Mouse (Mus musculus): Measurements from ENCODE around the gene Sqstm1. TPM values are rescaled to one million over a fixed set of nuclear protein-coding genes. Genes with fewer than 3 reads are reported as not detected.
A peak's percentile ranks its signal among the peaks of the same experiment; 100 is the strongest.

The Sqstm1 gene
- total and polyA plus RNA-seq, 3 experiments, result 202 to 579 (median 456) TPM

DNA sequence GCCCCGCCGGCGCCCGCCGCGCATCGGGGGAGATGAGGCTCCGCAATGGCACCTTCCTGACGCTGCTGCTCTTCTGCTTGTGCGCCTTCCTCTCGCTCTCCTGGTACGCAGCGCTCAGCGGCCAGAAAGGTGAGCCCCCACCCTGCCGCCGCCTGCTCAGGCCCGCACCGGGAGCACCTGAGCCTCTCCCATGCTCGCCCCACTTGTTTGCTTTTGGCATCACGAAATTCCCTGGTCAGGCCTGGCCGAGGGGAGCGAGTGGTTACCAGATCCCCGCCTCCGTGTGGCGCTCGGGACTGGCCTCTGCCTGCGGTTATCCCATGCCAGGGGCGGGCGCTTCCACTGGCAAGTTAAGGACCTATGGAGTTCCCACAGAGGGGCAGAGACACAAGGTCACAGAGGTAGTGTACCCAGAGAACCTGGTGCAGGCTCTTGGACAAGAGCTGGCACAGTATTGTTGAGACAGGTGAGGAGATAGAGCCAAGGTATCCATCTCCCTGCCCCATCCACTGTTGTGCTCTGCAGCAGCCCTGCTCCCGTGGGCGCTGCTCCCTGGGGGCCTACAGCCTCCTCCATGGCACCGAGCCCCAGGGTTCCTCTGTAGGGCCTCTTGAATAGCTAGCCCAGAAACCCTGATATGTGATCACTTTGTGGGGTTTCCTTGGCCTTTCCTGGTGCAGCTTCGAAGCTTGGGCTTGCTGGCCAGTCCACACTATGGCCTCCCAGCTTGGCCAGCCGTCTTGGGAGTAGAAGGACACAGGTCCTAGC lies 15.2 kb upstream of the Sqstm1 start:
- dilution Hi-C loops (cut with MboI; ENCODE audit: extremely low pct_ligation_motif_present, extremely low pct_unique_long_range_greater_than_20kb, low sequenced_read_pairs), result no loop called here

DNA sequence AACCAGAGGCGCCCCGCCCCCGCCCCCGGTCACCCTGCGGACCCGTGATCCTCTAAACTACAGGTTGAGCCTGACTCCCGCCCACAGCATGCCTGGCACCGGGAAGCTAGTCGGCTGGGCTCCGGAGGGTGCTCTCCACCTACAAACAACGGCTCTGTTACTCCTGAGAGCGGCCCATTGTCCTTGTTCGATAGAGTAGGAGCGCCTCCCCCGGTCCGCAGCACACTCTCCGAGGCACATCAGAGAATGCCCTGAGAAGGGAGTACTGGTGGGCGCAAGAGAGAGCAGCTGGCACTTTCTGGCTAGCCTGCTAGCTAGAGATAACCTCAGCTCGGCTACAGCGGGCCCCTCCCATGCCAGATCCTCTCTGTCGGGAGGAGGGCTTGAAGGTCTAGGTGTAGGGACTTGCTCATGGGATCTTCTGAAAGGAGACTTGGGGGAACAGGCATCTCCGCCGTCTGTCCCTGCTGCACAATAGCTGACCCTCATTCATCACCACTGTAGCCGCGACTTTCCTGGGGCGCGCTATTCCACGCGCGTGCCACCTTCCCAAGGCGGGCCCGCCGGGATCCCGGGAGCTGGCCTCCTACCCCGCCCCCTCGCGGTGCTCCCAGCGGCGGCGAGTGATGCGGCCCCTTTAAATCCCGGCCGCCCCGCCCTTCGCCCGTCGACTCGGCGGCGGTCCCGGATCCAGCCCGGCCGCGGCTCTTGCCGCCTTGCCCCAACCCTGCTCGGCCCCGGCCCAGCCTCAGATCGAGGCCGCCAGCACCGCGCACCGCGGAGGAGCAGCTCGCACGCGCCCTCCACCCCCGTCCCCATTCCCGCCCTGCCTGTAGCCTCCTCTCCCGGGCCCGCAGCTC lies 14.3 kb upstream of the Sqstm1 start:
- peak overlapping the region; percentile 67 to 88 (median 74) for H3K4me3 ChIP-seq (replicated peaks in 1 of 3; ENCODE audit: low read depth in 2 of 3, low read length in 2 of 3, poor library complexity in 1 of 3)
- H3K4me1 ChIP-seq (ENCODE audit: control insufficient read depth in 1 of 2, insufficient read depth in 2 of 2), result peaks cover 27 to 72% of the 10 kb centered on the region in 2 experiments
- peak overlapping the region; percentile 85 for H3K9ac ChIP-seq (ENCODE audit: insufficient read depth, low read depth)
- peak; percentile 61 for DNase-seq (ENCODE audit: extremely low read depth)
- H3K27ac ChIP-seq (ENCODE audit: insufficient read depth, low read depth), result peak overlapping the region; percentile 59
- no peaks in the 10 kb centered on the region for H3K9me3 ChIP-seq (replicated peaks; ENCODE audit: low read length)
- peaks cover 0 to 21% of the 10 kb centered on the region in 2 experiments for H3K36me3 ChIP-seq (replicated peaks in 1 of 2; ENCODE audit: control insufficient read depth in 1 of 2, insufficient read depth in 1 of 2, low read length in 1 of 2)
- no peaks in the 10 kb centered on the region for H3K27me3 ChIP-seq (replicated peaks)
- dilution Hi-C loops (cut with MboI; ENCODE audit: extremely low pct_ligation_motif_present, extremely low pct_unique_long_range_greater_than_20kb, low sequenced_read_pairs), result no loop called here
- no peaks in the 10 kb centered on the region; the same call in 1 of the 2 replicates for H3K79me2 ChIP-seq (replicated peaks; ENCODE audit: control insufficient read depth, extremely low read depth, insufficient read depth, poor library complexity, severe bottlenecking)
- in situ Hi-C loops (cut with MboI; ENCODE audit: low pct_ligation_motif_present, low pct_unique_long_range_greater_than_20kb, low sequenced_read_pairs), result loop anchor here (5.0 to 10.0 kb wide), 3 partner anchors 63 to 240 kb away; no protein-coding TSS in a partner anchor
- H3K4me2 ChIP-seq (ENCODE audit: insufficient read depth, low read depth, poor library complexity, severe bottlenecking), result peak overlapping the region; percentile 94
- TF ChIP-seq MEF2A (IDR thresholded peaks at IDR 0.05; ENCODE audit: borderline replicate concordance, low read depth, low read length), result no peak
- no peak for TF ChIP-seq E2F4 (IDR thresholded peaks at IDR 0.05; ENCODE audit: insufficient replicate concordance, low read depth, low read length)
- TF ChIP-seq SMC3 (IDR thresholded peaks at IDR 0.05; ENCODE audit: low read depth, low read length), result peak; percentile 49
- TF ChIP-seq MAFK (IDR thresholded peaks at IDR 0.05; ENCODE audit: insufficient replicate concordance, low read length), result no peak
- no peak for TF ChIP-seq EP300 (IDR thresholded peaks at IDR 0.05; ENCODE audit: low read length)
- TF ChIP-seq RAD21 (IDR thresholded peaks at IDR 0.05; ENCODE audit: low read depth, low read length), result peak; percentile 70
- TF ChIP-seq USF1 (IDR thresholded peaks at IDR 0.05; ENCODE audit: low read depth, low read length), result no peak
- no peak for TF ChIP-seq KAT2A (IDR thresholded peaks at IDR 0.05; ENCODE audit: insufficient replicate concordance, low read length)
- TF ChIP-seq CTCF (conservative IDR thresholded peaks at IDR 0.05 in 1 of 2, IDR thresholded peaks at IDR 0.05 in 1 of 2; ENCODE audit: low read depth in 2 of 2, low read length in 2 of 2), result peak in 1 of 2 experiments; percentile 75; a peak in 2 of 4 replicates
- peak; percentile 63; the same call in 1 of the 2 replicates for TF ChIP-seq SIN3A (IDR thresholded peaks at IDR 0.05; ENCODE audit: low read length)
- peak; percentile 16; the same call in 1 of the 2 replicates for TF ChIP-seq MXI1 (IDR thresholded peaks at IDR 0.05; ENCODE audit: low read depth, low read length)
- no peak for TF ChIP-seq ZNF384 (IDR thresholded peaks at IDR 0.05; ENCODE audit: low read depth, low read length)
- no peak; the same call in 1 of the 2 replicates for TF ChIP-seq MYC (IDR thresholded peaks at IDR 0.05; ENCODE audit: low read depth, low read length)
- TF ChIP-seq IRF4 (IDR thresholded peaks at IDR 0.05; ENCODE audit: low read depth, low read length), result no peak; the same call in 1 of the 2 replicates
- TF ChIP-seq ELF1 (IDR thresholded peaks at IDR 0.05; ENCODE audit: low read depth, low read length), result no peak; the same call in 1 of the 2 replicates
- TF ChIP-seq JUND (conservative IDR thresholded peaks at IDR 0.05; ENCODE audit: low read depth, low read length), result no peak
- peak; percentile 30; the same call in 1 of the 2 replicates for TF ChIP-seq UBTF (IDR thresholded peaks at IDR 0.05; ENCODE audit: low read depth, low read length)
- peak; percentile 26; the same call in 1 of the 2 replicates for TF ChIP-seq TCF12 (IDR thresholded peaks at IDR 0.05; ENCODE audit: low read depth, low read length)
- TF ChIP-seq USF2 (conservative IDR thresholded peaks at IDR 0.05; ENCODE audit: low read depth, low read length), result no peak
- TF ChIP-seq ETS1 (conservative IDR thresholded peaks at IDR 0.05; ENCODE audit: low read depth, low read length), result peak; percentile 19; the same call in 1 of the 2 replicates
- TF ChIP-seq NRF1 (IDR thresholded peaks at IDR 0.05; ENCODE audit: low read depth, low read length), result no peak
- peak; percentile 29; the same call in 1 of the 2 replicates for TF ChIP-seq BHLHE40 (IDR thresholded peaks at IDR 0.05; ENCODE audit: low read depth, low read length)
- TF ChIP-seq PAX5 (IDR thresholded peaks at IDR 0.05; ENCODE audit: low read length), result no peak
- TF ChIP-seq ZKSCAN1 (IDR thresholded peaks at IDR 0.05; ENCODE audit: borderline replicate concordance, low read depth, low read length), result no peak
- no peak for TF ChIP-seq GABPA (IDR thresholded peaks at IDR 0.05; ENCODE audit: insufficient replicate concordance, low read depth, low read length)

More for the DNA sequence above, 15.2 kb upstream of the Sqstm1 start:
- peaks cover 4 to 25% of the 10 kb centered on the region in 2 experiments for H3K36me3 ChIP-seq (replicated peaks in 1 of 2; ENCODE audit: control insufficient read depth in 1 of 2, insufficient read depth in 1 of 2, low read length in 1 of 2)
- H3K4me3 ChIP-seq (replicated peaks in 1 of 3; ENCODE audit: low read depth in 2 of 3, low read length in 2 of 3, poor library complexity in 1 of 3), result peak overlapping the region; percentile 67 to 88 (median 74)
- peak overlapping the region; percentile 94 for H3K4me2 ChIP-seq (ENCODE audit: insufficient read depth, low read depth, poor library complexity, severe bottlenecking)
- H3K9ac ChIP-seq (ENCODE audit: insufficient read depth, low read depth), result peak overlapping the region; percentile 85
- peak; percentile 28; the same call in 1 of the 2 replicates for TF ChIP-seq SIN3A (IDR thresholded peaks at IDR 0.05; ENCODE audit: low read length)
- 0 out of 2 replicates have a peak, but pooled peaks have one; percentile 24 for TF ChIP-seq MAZ (IDR thresholded peaks at IDR 0.05; ENCODE audit: low read depth, low read length)
- TF ChIP-seq E2F4 (IDR thresholded peaks at IDR 0.05; ENCODE audit: insufficient replicate concordance, low read depth, low read length), result no peak
- TF ChIP-seq MEF2A (IDR thresholded peaks at IDR 0.05; ENCODE audit: borderline replicate concordance, low read depth, low read length), result 0 out of 2 replicates have a peak, but pooled peaks have one; percentile 11
- TF ChIP-seq MXI1 (IDR thresholded peaks at IDR 0.05; ENCODE audit: low read depth, low read length), result peak; percentile 48
- H3K27ac ChIP-seq (ENCODE audit: insufficient read depth, low read depth), result no peak overlapping the region
- in situ Hi-C loops (cut with MboI; ENCODE audit: low pct_ligation_motif_present, low pct_unique_long_range_greater_than_20kb, low sequenced_read_pairs), result loop anchor here (5.0 to 10.0 kb wide), 3 partner anchors 63 to 241 kb away; no protein-coding TSS in a partner anchor
- H3K27me3 ChIP-seq (replicated peaks), result no peaks in the 10 kb centered on the region
- no peak for DNase-seq (ENCODE audit: extremely low read depth)
- H3K79me2 ChIP-seq (replicated peaks; ENCODE audit: control insufficient read depth, extremely low read depth, insufficient read depth, poor library complexity, severe bottlenecking), result no peaks in the 10 kb centered on the region; the same call in 1 of the 2 replicates
- no peaks in the 10 kb centered on the region for H3K9me3 ChIP-seq (replicated peaks; ENCODE audit: low read length)
- H3K4me1 ChIP-seq (ENCODE audit: control insufficient read depth in 1 of 2, insufficient read depth in 2 of 2), result peaks cover 28 to 77% of the 10 kb centered on the region in 2 experiments
